Mouse (Mus musculus): ENCODE data around the gene Bean1. TPM values are rescaled to one million over a fixed set of nuclear protein-coding genes. Genes with fewer than 3 reads are reported as not detected.

Gene Bean1
- polyA plus RNA-seq (2015; fragmentation: Nextera tagmentation; extraction: Ambion mirVana) = 0.57 and 0.62 TPM in 2 replicates

DNA sequence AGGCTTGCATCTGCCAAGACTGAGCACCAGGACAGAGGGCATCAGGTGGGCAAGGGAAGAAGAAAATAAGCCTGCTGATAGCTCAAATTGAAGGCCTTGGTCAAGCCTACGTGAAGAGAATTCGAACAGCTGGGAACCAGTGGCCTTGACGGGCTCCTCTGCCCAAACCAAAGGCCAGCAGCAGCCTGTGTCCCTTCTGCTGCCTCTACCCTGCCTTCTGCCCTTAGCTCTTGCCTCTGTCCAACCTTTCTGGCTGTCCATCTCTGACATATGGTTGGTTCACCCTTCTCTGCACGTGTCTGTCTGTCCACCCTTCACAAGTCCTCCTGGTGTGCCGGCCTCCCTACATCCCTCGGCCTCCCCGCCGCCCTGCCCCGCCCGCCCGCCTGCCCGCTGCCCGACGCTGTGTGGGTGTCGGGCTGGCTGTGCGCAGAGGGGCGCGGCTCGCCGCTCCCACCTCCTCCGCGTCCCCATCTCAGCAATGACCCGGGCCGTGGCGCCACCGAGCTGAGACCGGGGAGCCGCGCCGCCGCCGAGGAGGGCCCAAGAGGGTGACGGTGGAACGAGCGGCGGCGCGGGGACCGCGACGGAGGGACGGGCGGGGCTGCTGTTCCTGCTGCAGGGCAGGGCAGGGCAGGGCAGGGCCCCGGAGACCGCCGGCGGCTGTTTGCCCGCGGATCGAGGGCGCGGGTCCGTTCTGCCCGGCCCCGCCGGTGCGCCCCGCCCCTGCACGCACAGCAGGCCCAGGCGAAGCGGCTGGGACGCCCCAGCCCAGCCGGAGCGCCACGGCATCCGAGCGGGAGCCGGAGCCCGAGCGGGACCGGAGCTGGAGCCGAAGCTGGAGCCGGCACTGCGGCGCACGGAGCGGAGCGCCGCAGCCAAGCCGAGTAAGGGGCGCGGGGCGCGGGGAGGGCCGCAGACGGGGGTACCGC, at the start of gene Bean1:
Bean1 (plus strand) TSS at position 325 of the 932 bp plus-strand sequence.
- peak; percentile 85 for ATAC-seq (ENCODE audit: low read depth)

DNA sequence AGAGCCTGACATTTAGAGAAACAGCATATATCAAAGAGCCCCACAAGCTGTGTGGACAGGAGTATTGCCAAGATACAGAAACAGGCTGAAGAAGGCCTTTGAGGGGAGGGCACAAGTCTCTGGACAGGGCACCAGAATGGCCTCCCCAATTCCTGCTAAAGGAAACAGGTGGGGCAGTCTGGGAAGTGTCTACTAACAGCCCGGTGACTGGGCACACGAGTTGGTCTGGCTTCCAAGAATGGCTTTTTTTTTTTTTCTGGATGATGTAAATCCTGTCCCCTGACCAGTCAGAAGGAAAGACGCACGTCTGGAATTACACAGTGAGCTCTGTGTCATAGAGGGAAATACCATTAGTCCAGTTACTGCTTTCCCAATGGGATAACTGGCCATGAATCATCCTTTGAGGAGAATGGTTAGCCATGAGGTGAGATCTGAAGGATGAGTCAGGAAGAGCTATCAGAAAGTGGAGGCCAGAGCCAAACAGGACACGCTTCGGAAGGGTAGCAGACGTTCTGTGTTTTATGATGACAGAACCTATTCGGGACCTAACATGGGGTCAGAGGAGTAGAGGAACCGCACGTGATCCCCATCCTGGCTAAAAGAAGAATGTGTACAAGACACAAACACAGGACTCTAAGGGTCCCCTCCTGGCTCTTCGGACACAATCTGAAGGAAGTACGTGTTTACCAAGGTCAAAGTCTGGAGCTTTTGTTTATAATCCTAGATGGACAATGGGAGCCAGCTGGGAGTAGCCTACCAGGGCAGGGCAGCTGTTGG, 48.4 kb upstream of the Bean1 start:
- H3K36me3 ChIP-seq (ENCODE audit: control insufficient read depth, insufficient read depth, low read length) = no peaks in the 10 kb centered on the region
- ATAC-seq (ENCODE audit: low read depth) = peak; percentile 78
- no peak overlapping the region for H3K4me3 ChIP-seq (ENCODE audit: low read length)
- no peak overlapping the region for H3K9ac ChIP-seq (ENCODE audit: low read length)
- H3K27me3 ChIP-seq (ENCODE audit: control insufficient read depth, insufficient read depth, low read depth, low read length) = no peaks in the 10 kb centered on the region
- no peak overlapping the region for H3K27ac ChIP-seq (ENCODE audit: low read length)
- H3K4me2 ChIP-seq (ENCODE audit: low read depth, low read length) = no peak overlapping the region
- 58% methylated on average over 12 of the region's 12 CpGs for WGBS
- H3K4me1 ChIP-seq (replicated peaks; ENCODE audit: control insufficient read depth, insufficient read depth, low read length) = no peaks in the 10 kb centered on the region
- no peaks in the 10 kb centered on the region for H3K9me3 ChIP-seq (ENCODE audit: control insufficient read depth, low read length)

More for the DNA sequence above, at the start of gene Bean1:
- peak within 1 kb of the TSS; percentile 73 for H3K9ac ChIP-seq (ENCODE audit: low read length)
- no peaks in the 10 kb centered on the region for H3K9me3 ChIP-seq (ENCODE audit: control insufficient read depth, low read length)
- peak within 1 kb of the TSS; percentile 63 for H3K4me3 ChIP-seq (ENCODE audit: low read length)
- peaks cover 45% of the 10 kb centered on the region for H3K27me3 ChIP-seq (ENCODE audit: control insufficient read depth, insufficient read depth, low read depth, low read length)
- H3K27ac ChIP-seq (ENCODE audit: low read length) = no peak within 1 kb of the TSS
- 3% methylated on average over 42 of the region's 87 CpGs for WGBS
- peaks cover 4% of the 10 kb centered on the region; the same call in 1 of the 2 replicates for H3K4me1 ChIP-seq (replicated peaks; ENCODE audit: control insufficient read depth, insufficient read depth, low read length)
- peak within 1 kb of the TSS; percentile 99 for H3K4me2 ChIP-seq (ENCODE audit: low read depth, low read length)
- no peaks in the 10 kb centered on the region for H3K36me3 ChIP-seq (ENCODE audit: control insufficient read depth, insufficient read depth, low read length)

DNA sequence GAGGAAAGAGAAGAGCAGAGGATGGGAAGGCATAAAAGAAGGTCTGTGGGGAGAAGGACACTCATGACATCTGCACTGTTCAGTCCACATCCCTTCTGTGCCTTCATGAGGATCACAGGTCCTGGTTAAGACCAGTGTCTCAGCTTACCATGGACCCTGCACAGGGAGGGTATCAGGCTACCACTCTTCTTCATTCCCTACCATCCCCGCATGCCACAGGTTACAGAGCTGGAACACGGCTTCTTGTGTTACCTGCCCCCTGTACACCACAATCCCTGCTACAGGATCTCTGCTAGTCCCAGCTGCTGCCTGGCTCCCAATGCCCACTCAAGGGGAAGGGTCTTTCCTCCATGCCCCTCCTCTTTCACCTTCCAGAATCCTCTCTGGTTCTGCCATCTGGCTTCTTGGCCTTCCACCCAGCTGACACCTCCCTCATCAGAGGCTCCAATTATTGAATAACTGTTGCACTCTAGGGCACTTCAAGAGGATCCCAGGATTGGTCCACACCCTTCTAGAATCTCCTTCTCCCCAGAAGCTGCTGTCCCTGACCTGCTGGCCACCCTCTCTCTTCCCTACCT, 47.1 kb upstream of the Bean1 start:
- WGBS = 86% methylated on average over 2 of the region's 2 CpGs
- Histone ChIP-seq H3K4me1 (replicated peaks; ENCODE audit: control insufficient read depth, insufficient read depth, low read length) (no peaks in the 10 kb centered on the region), H3K27ac (ENCODE audit: low read length) (no peak overlapping the region), H3K9ac (ENCODE audit: low read length) (no peak overlapping the region), H3K4me2 (ENCODE audit: low read depth, low read length) (no peak overlapping the region), H3K4me3 (ENCODE audit: low read length) (no peak overlapping the region), H3K36me3 (ENCODE audit: control insufficient read depth, insufficient read depth, low read length) (no peaks in the 10 kb centered on the region), H3K9me3 (ENCODE audit: control insufficient read depth, low read length) (no peaks in the 10 kb centered on the region), H3K27me3 (ENCODE audit: control insufficient read depth, insufficient read depth, low read depth, low read length) (no peaks in the 10 kb centered on the region)
- ATAC-seq (ENCODE audit: low read depth) = no peak

DNA sequence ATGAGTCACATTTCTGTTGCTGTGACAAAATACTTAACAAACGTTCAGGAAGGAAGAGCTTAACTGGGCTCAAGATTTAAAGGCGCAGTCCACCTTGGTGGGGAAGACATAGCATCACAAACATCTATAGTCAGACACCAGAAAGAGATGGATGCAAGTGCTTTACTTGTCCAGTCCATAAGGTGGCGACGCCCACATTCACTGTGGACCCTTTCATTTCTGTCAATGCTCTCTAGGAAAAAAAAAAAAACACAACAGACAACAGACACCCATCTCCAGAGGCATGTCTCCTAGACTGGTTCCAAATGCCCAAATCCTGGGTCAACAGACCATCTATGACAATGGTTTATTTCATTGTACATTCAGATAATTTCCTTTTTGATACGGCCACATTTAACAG, 45.7 kb upstream of the Bean1 start:
- no peak for ATAC-seq (ENCODE audit: low read depth)
- Histone ChIP-seq H3K27me3 (ENCODE audit: control insufficient read depth, insufficient read depth, low read depth, low read length) (no peaks in the 10 kb centered on the region), H3K27ac (ENCODE audit: low read length) (no peak overlapping the region), H3K4me1 (replicated peaks; ENCODE audit: control insufficient read depth, insufficient read depth, low read length) (no peaks in the 10 kb centered on the region; the same call in 1 of the 2 replicates), H3K9me3 (ENCODE audit: control insufficient read depth, low read length) (no peaks in the 10 kb centered on the region), H3K4me3 (ENCODE audit: low read length) (no peak overlapping the region), H3K36me3 (ENCODE audit: control insufficient read depth, insufficient read depth, low read length) (no peaks in the 10 kb centered on the region), H3K9ac (ENCODE audit: low read length) (no peak overlapping the region), H3K4me2 (ENCODE audit: low read depth, low read length) (no peak overlapping the region)
- WGBS = 68% methylated on average over 5 of the region's 5 CpGs

DNA sequence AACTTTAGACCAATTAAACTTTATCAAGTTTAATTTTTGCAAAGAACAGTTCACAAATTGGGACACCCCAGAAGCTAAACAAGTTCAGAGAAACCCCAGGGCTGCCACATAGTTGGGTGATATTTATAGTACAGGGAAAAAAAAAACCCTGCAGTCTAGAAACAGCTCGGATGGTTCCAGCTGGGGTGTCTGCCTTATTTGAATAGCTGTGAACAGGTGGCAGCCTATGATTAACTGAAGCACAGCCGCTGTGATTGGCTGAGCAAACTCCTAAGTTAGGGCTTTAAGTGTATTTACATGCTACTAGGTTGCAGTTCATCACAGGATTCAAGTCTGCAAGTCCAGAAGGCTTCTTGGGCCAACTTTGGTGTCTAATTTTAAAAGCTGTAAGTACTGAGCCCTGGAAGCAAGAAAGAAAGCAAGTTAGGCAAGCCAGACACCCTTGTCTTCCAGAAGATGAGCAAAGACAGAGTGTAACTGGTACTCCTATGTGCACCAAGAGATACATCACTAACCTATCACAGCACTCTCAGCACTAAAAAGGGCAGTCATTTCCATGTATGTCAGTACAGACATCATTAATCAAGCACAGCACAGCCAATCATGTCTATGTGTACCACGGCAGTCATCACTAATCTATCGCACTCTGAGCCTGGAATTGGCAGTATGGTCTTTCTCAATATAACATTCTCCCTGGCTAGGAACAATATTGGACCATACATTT, 42.9 kb upstream of the Bean1 start:
- Histone ChIP-seq H3K4me2 (ENCODE audit: low read depth, low read length) (no peak overlapping the region), H3K9ac (ENCODE audit: low read length) (no peak overlapping the region), H3K27ac (ENCODE audit: low read length) (no peak overlapping the region), H3K4me1 (replicated peaks; ENCODE audit: control insufficient read depth, insufficient read depth, low read length) (no peaks in the 10 kb centered on the region; the same call in 1 of the 2 replicates), H3K36me3 (ENCODE audit: control insufficient read depth, insufficient read depth, low read length) (no peaks in the 10 kb centered on the region), H3K27me3 (ENCODE audit: control insufficient read depth, insufficient read depth, low read depth, low read length) (no peaks in the 10 kb centered on the region), H3K4me3 (ENCODE audit: low read length) (no peak overlapping the region), H3K9me3 (ENCODE audit: control insufficient read depth, low read length) (no peaks in the 10 kb centered on the region)
- no peak for ATAC-seq (ENCODE audit: low read depth)
- 62% methylated on average over 4 of the region's 4 CpGs for WGBS

DNA sequence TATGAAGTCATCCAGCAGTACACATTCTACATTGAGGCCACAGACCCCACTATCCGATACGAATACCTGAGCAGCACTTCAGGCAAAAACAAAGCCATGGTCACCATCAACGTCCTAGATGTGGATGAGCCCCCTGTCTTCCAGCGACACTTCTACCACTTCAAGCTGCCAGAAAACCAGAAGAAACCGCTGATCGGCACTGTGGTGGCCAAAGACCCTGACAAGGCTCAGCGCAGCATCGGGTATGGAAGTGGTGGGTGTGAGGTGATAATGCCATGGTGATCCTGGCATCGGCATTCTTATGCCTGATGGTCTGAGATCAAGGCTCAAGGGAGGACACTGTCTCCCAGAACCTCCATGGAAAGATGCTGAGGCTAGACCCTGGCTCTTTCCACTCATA, 39.3 kb upstream of the Bean1 start:
- Histone ChIP-seq H3K9me3 (ENCODE audit: control insufficient read depth, low read length) (no peaks in the 10 kb centered on the region), H3K4me2 (ENCODE audit: low read depth, low read length) (no peak overlapping the region), H3K27me3 (ENCODE audit: control insufficient read depth, insufficient read depth, low read depth, low read length) (no peaks in the 10 kb centered on the region), H3K4me1 (replicated peaks; ENCODE audit: control insufficient read depth, insufficient read depth, low read length) (no peaks in the 10 kb centered on the region; the same call in 1 of the 2 replicates), H3K9ac (ENCODE audit: low read length) (no peak overlapping the region), H3K36me3 (ENCODE audit: control insufficient read depth, insufficient read depth, low read length) (no peaks in the 10 kb centered on the region), H3K4me3 (ENCODE audit: low read length) (no peak overlapping the region), H3K27ac (ENCODE audit: low read length) (no peak overlapping the region)
- 94% methylated on average over 9 of the region's 9 CpGs for WGBS
- no peak for ATAC-seq (ENCODE audit: low read depth)

DNA sequence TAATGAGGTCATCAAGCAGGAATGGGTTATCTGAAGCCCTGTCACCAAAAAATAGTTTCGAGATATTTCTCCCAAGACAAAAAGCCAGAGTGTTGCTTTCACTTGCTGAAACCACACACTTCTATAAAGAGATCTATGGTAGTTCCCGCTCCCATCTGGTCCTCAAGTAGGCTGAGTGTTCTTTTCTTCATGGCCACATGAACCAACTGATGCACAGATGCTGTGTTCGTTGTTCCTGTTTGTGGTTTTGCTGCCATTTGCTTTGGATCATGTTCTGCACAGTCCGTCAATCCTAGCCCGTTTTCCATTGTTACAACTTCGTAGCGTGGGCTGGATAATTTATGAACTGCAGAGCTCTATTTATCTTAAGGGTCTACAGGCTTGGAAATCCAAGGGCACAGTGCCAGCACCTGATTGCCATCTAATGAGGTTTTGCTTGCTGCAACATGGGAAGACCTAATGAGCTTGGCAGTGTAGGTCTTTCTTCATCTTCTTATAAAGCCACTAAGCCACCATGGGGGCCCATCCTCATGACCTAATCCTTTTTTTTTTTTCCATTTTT, 38.7 kb upstream of the Bean1 start:
- no peaks in the 10 kb centered on the region for H3K36me3 ChIP-seq (ENCODE audit: control insufficient read depth, insufficient read depth, low read length)
- no peaks in the 10 kb centered on the region for H3K9me3 ChIP-seq (ENCODE audit: control insufficient read depth, low read length)
- no peak overlapping the region for H3K4me3 ChIP-seq (ENCODE audit: low read length)
- no peaks in the 10 kb centered on the region for H3K27me3 ChIP-seq (ENCODE audit: control insufficient read depth, insufficient read depth, low read depth, low read length)
- no peaks in the 10 kb centered on the region; the same call in 1 of the 2 replicates for H3K4me1 ChIP-seq (replicated peaks; ENCODE audit: control insufficient read depth, insufficient read depth, low read length)
- 0 out of 2 replicates have a peak overlapping the region, but pooled peaks have one; percentile 20 for H3K27ac ChIP-seq (ENCODE audit: low read length)
- 0 out of 2 replicates have a peak, but pooled peaks have one; percentile 41 for ATAC-seq (ENCODE audit: low read depth)
- H3K4me2 ChIP-seq (ENCODE audit: low read depth, low read length) = no peak overlapping the region
- 56% methylated on average over 7 of the region's 7 CpGs for WGBS
- H3K9ac ChIP-seq (ENCODE audit: low read length) = no peak overlapping the region

DNA sequence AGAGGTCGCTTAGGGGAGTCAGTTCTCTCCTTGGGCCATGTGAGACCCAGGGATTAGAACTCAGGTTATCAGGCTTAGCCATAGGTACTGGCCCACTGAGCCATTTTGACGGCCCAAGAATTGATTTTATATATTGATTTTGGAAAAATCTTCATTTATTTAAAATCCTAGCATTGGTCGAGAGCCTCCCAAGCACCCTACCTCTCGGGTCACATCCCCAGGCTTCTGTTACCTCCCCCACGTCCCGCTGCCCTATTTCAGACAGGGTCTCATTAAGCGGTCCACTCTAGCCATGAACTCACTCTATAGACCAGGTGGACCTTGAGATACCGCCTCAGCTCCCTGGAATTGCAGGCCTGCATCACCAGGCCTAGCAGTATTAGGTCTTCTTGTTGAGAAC, 35.7 kb upstream of the Bean1 start:
- no peaks in the 10 kb centered on the region for H3K4me1 ChIP-seq (replicated peaks; ENCODE audit: control insufficient read depth, insufficient read depth, low read length)
- no peaks in the 10 kb centered on the region for H3K36me3 ChIP-seq (ENCODE audit: control insufficient read depth, insufficient read depth, low read length)
- H3K4me3 ChIP-seq (ENCODE audit: low read length) = no peak overlapping the region
- H3K9me3 ChIP-seq (ENCODE audit: control insufficient read depth, low read length) = no peaks in the 10 kb centered on the region
- no peak for ATAC-seq (ENCODE audit: low read depth)
- H3K27ac ChIP-seq (ENCODE audit: low read length) = no peak overlapping the region
- H3K9ac ChIP-seq (ENCODE audit: low read length) = no peak overlapping the region
- H3K27me3 ChIP-seq (ENCODE audit: control insufficient read depth, insufficient read depth, low read depth, low read length) = no peaks in the 10 kb centered on the region
- WGBS = 89% methylated on average over 8 of the region's 8 CpGs
- H3K4me2 ChIP-seq (ENCODE audit: low read depth, low read length) = no peak overlapping the region
